Mouse (Mus musculus) Patski (cell line): Measurements from ENCODE around the gene Ppm1l. TPM values are rescaled to one million over a fixed set of nuclear protein-coding genes. Genes with fewer than 3 reads are reported as not detected.

Experiments
- ATAC-seq: fragments of 100-300 bp; one replicate; pipeline ENCODE4 v1.8.0; 2021
- CTCF ChIA-PET: fragments of 350-600 bp; sonication (Branson Sonifier 250); formaldehyde crosslinking; loops from one replicate; lab custom pipeline; 2022; ENCODE audit warnings: inconsistent platforms; lab: Charles Lee
- POLR2A ChIA-PET: fragments of 350-600 bp; sonication (Branson Sonifier 250); formaldehyde crosslinking; loops from one replicate; lab custom pipeline; 2022; ENCODE audit warnings: antibody characterized with exemption, inconsistent platforms; lab: Charles Lee
- DNase-seq: peaks from one replicate; pipeline ENCODE4 v3.0.0-alpha.2; 2011; ENCODE audit warnings: low read depth, low spot score
- H3K27me3 ChIP-seq: fragments of 371-371 bp; one replicate; pipeline ENCODE4 v1.5.1; 2021
- CTCF ChIP-seq: fragments of 100-300 bp; IDR thresholded peaks from one replicate; pipeline ENCODE4 v1.5.1; 2021
- in situ Hi-C: fragments of 300-500 bp; cut with MboI; formaldehyde crosslinking; loops from 3 replicates; pipeline ENCODE4 v1.11.1; 2018; ENCODE audit warnings: low pct_unique_long_range_greater_than_20kb, mixed read lengths
- polyA plus RNA-seq: library from polyadenylated mRNA; unstranded; gene quantifications from one replicate; pipeline ENCODE4 v1.2.3, GENCODE M21; 2021

The Ppm1l gene
- polyA plus RNA-seq, 1 experiment from 2014 or later, result 21.9 TPM

GRCm38 (mm10) chr3:69484006-69484574 lies 167.4 kb downstream of the Ppm1l start:
- TF ChIP-seq CTCF, result no peak
- POLR2A ChIA-PET, result interaction anchor here (0.9 kb wide), 1 partner anchor 40 kb away, joined by 3 read pairs; no protein-coding TSS in a partner anchor
- CTCF ChIA-PET, result interaction anchor here (0.7 to 1.7 kb wide), 7 partner anchors 11 to 238 kb away, joined by 3 to 6 read pairs (median 4); no protein-coding TSS in a partner anchor
- in situ Hi-C loops, result loop anchor here (10.0 kb wide), 1 partner anchor 359 kb away; the partner anchor contains the start of gene Kpna4
- H3K27me3 ChIP-seq, result no peaks in the 10 kb centered on the region
- ATAC-seq, result no peak
- DNase-seq, result no peak

DNA sequence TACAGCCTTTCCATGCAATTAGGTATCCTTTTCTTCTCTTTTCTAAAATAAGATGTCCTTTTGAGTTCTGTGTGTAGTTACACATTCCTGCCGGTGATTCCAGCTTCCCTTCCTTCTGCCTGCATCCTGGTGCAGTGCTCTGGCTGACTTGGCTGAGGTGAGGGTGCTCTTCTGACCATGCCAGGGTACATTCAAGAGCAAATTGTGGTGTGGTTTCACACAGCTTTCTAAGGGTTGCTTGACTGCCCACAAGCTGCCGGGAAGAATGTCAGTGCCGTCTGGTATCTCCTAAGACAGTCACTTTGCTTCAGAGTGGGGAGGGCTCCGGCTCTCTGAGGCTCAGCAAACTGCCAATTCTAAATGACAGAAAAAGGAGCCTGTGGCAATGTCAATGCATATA lies 167.9 kb downstream of the Ppm1l start:
- TF ChIP-seq CTCF, result peak; percentile 47
- in situ Hi-C loops, result loop anchor here (10.0 kb wide), 1 partner anchor 360 kb away; the partner anchor contains the start of gene Kpna4
- no peaks in the 10 kb centered on the region for H3K27me3 ChIP-seq
- ChIA-PET CTCF (interaction anchor here (0.7 to 1.7 kb wide), 8 partner anchors 16 to 239 kb away, joined by 3 to 6 read pairs (median 4); no protein-coding TSS in a partner anchor), POLR2A (no interaction called here)
- ATAC-seq, result peak; percentile 61
- DNase-seq, result no peak

DNA sequence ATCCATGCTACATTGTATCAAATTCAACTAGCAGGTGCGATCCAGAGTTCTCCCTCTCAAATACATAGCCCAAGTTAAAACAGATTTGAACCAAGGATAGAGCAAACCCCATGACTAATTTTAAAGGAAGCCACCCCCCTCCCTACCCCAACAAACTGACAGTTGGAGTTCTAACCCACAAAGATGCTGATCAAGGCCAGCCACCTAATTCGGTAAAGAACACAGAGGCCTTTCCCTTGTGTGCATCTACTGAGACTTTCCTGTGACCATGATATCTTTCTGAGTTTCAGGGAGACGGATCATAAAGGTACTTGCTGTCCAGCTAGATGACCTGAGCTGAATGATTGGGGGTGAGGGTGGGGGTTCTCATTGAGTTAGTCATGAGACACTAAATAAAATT lies 168.7 kb downstream of the Ppm1l start:
- no peak for DNase-seq
- CTCF ChIA-PET, result interaction anchor here (0.8 to 1.7 kb wide), 9 partner anchors 15 to 246 kb away, joined by 3 to 6 read pairs (median 3); no protein-coding TSS in a partner anchor
- TF ChIP-seq CTCF, result no peak
- no peaks in the 10 kb centered on the region for H3K27me3 ChIP-seq
- in situ Hi-C loops, result loop anchor here (5.0 to 10.0 kb wide), 2 partner anchors 233 to 361 kb away; partner anchors contain the start of gene Kpna4
- POLR2A ChIA-PET, result interaction anchor here (0.9 kb wide), 1 partner anchor 27 kb away, joined by 3 read pairs; no protein-coding TSS in a partner anchor
- no peak for ATAC-seq

- peak; percentile 20 for TF ChIP-seq CTCF
- peak; percentile 76 for ATAC-seq
- DNase-seq, result peak; percentile 78
- in situ Hi-C loops, result loop anchor here (5.0 to 10.0 kb wide), 2 partner anchors 233 to 361 kb away; partner anchors contain the start of gene Kpna4
- no peaks in the 10 kb centered on the region for H3K27me3 ChIP-seq
- CTCF ChIA-PET, result interaction anchor here (0.8 to 1.7 kb wide), 7 partner anchors 14 to 247 kb away, joined by 3 to 4 read pairs (median 3); no protein-coding TSS in a partner anchor
- POLR2A ChIA-PET, result interaction anchor here (0.9 kb wide), 1 partner anchor 26 kb away, joined by 3 read pairs; no protein-coding TSS in a partner anchor
These were observed 169.1 kb downstream of the Ppm1l start for GRCm38 (mm10) chr3:69485756-69486155.

- in situ Hi-C loops, result loop anchor here (5.0 to 10.0 kb wide), 2 partner anchors 235 to 363 kb away; partner anchors contain the start of gene Kpna4
- no peak for TF ChIP-seq CTCF
- POLR2A ChIA-PET, result interaction anchor here (1.5 kb wide), 1 partner anchor 15 kb away, joined by 4 read pairs; no protein-coding TSS in a partner anchor
- H3K27me3 ChIP-seq, result no peaks in the 10 kb centered on the region
- CTCF ChIA-PET, result interaction anchor here (1.1 to 2.7 kb wide), 2 partner anchors 12 to 28 kb away, joined by 3 to 9 read pairs; no protein-coding TSS in a partner anchor
- DNase-seq (no peak), ATAC-seq (no peak)
These were observed 170.8 kb downstream of the Ppm1l start for GRCm38 (mm10) chr3:69487471-69487870.

GRCm38 (mm10) chr3:69489669-69490068 lies 173.0 kb downstream of the Ppm1l start:
- no peaks in the 10 kb centered on the region for H3K27me3 ChIP-seq
- no peak for ATAC-seq
- TF ChIP-seq CTCF, result no peak
- DNase-seq, result no peak
- in situ Hi-C loops, result loop anchor here (5.0 to 10.0 kb wide), 4 partner anchors 213 to 408 kb away; partner anchors contain the start of gene Kpna4
- ChIA-PET POLR2A (no interaction called here), CTCF (interaction anchor here (1.5 kb wide), 1 partner anchor 20 kb away, joined by 3 read pairs; no protein-coding TSS in a partner anchor)

- POLR2A ChIA-PET, result interaction anchor here (0.6 kb wide), 2 partner anchors 35 to 180 kb away, joined by 3 to 4 read pairs; no protein-coding TSS in a partner anchor
- ATAC-seq (peak; percentile 65), DNase-seq (no peak)
- TF ChIP-seq CTCF, result peak; percentile 41
- CTCF ChIA-PET, result interaction anchor here (0.9 to 1.5 kb wide), 5 partner anchors 10 to 234 kb away, joined by 3 to 5 read pairs (median 3); no protein-coding TSS in a partner anchor
- in situ Hi-C loops, result loop anchor here (5.0 kb wide), 2 partner anchors 211 to 406 kb away; no protein-coding TSS in a partner anchor
- no peaks in the 10 kb centered on the region for H3K27me3 ChIP-seq
These were observed 174.5 kb downstream of the Ppm1l start for GRCm38 (mm10) chr3:69490981-69491681.

DNA sequence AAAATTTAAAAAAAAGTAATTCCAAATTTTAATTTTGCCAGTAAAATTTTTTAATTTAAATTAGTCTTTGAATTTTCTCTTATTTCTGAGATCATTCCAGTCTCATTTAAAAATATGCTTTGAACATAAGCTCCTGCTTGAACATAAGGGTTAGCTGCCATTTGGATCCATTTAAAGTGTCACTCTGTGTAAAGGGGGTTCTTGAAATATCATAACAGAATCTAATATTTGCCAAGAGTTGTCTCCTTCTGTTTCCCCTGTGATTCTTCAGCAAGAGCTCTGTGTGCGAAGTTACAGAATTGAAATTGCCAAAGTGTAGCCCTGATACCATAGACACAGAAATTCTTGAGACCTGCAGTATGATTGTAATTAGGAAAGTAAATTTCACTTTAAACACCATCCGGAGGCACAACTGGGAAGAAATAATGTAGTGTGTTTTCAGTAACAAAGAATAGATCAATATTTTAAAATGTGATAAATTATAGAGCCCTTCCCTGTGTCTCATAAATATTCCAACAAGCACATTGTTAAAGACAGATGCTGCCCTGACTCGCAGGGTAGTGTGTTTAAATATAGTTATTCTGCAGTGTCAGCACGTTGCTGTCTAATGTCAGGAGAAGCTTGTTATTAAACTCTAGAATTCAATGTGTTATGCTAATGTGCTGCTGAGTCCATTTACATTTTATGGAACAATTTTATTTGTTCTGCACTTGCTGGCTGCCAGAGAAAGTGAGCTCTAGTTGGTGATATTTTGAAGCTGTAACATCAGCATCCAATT lies 177.8 kb downstream of the Ppm1l start:
- H3K27me3 ChIP-seq, result no peaks in the 10 kb centered on the region
- TF ChIP-seq CTCF, result no peak
- in situ Hi-C loops, result loop anchor here (5.0 kb wide), 2 partner anchors 208 to 403 kb away; no protein-coding TSS in a partner anchor
- no peak for ATAC-seq
- CTCF ChIA-PET, result interaction anchor here (1.0 to 2.5 kb wide), 2 partner anchors 14 to 16 kb away, joined by 3 to 9 read pairs; no protein-coding TSS in a partner anchor
- POLR2A ChIA-PET, result no interaction called here
- no peak for DNase-seq

DNA sequence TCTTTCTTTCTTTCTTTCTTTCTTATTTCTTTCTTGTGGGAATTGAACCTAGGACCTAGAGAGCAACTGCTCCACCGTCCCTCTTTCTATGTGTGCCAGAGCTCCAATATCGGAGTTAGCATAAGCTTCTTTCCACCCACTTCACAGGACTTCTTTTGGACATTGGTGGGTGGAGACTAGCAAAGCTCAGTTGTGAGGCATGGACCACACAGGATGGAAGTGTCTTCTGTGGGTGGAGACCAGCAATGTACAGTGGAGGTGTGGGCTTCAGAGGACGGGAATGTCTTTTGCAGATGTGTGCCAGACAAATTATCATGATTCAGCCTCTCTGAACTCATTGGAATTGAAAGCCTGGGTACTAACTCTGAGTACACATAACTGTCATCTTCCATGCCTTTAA lies 180.5 kb downstream of the Ppm1l start:
- in situ Hi-C loops, result no loop called here
- DNase-seq (no peak), ATAC-seq (no peak)
- ChIA-PET POLR2A (no interaction called here), CTCF (interaction anchor here (2.5 kb wide), 1 partner anchor 11 kb away, joined by 9 read pairs; no protein-coding TSS in a partner anchor)
- no peak for TF ChIP-seq CTCF
- no peaks in the 10 kb centered on the region for H3K27me3 ChIP-seq
